Mouse (Mus musculus) inflammation-experienced regulatory T-cells, adult 6 months (primary cell): ENCODE results near the gene Lpar5. TPM values are rescaled to one million over a fixed set of nuclear protein-coding genes. Genes with fewer than 3 reads are reported as not detected.

Source experiments
- ATAC-seq: one replicate; pipeline ENCODE4 v1.8.0; 2017
- polyA plus RNA-seq, 3 experiments: library from polyadenylated mRNA; unstranded; fragments of 100-300 nt; shearing (Covaris generic); gene quantifications; one replicate each; pipeline ENCODE4 v1.2.1; 2017

Gene Lpar5
- polyA plus RNA-seq, 3 experiments from 2014 or later = 10.4 to 19.3 (median 12.1) TPM

DNA sequence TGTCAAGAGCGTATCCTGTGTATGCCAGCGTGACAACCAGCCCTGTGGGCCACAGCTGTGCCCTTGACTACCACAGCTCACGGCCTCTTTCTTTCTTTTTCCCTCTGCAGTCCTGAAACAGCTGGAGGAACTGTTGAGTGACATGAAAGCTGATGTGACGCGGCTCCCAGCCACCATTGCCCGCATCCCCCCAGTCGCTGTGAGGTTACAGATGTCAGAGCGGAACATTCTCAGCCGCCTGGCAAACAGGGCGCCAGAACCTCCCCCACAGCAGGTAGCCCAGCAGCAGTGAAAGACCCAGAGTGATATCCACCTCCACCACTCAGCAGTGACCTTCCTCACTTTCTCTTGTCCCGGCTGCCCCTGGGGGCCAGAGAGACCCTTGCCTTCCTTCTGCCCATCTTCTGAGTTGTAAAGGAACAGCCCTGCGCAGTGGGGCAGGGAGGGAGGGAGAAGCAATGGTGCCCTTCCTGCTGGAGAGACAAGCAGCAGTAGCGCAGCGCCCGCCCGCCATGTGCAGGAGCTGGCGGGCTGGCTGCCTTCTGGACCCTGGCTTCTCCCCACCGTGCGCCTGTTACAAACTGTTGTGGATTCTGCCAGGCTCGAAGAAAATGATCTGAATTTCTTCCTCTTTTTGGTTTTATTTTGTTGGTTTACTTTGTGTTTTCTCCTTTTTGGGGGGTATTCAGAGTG, 62.1 kb downstream of the Lpar5 start:
- ATAC-seq = no peak

DNA sequence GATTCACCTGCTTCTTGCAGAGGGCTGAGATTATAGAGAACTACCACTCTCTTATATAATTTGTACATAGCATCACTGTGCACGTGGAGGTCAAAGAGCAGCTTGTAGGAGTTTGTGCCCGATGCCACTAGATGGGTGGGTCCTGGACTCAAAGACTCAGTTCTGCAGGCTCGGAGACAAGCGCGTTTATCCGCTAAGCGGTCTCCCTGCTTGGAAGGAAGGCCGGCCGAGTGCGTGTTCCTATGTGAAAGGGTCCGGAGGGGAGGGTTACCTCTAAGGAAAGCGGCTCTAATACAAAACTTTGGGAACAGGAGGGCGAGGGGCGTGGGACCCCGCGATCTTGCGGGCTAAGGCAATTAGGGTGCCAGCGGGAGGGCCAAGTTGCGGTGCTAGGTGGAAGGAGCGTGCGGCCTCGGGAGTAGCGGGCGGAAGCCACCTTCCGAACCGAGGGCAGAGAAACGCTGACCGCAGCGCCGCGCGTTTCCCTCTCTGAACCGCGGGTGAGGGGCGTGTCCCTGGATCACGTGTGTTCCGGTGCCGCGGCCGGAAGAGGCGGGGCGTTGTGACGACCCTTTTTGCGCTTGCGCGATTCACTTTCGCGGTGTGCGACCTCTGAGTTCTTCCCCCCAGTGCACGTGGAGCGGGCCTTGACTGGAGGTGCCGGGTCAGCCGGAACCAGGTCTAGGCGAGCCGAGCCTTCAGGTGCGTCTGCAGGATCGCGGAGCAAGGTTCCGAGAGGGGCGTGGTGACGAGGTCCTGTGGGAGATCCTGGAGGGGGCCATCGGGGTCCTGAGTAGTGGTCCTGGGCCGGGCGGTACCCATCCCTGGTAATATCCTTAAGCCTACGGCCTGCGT, 63.8 kb downstream of the Lpar5 start, which contains the start of gene Nop2:
Gene Nop2 (plus strand): TSS at position 608 of the 855 bp plus-strand sequence.
- ATAC-seq = peak; percentile 91

Other genes with a start within 250 kb of the Lpar5 start
- 10 to 100 TPM; 69.1 to 81.5 (median 73.8) TPM for gene Usp5, start 238.4 kb upstream of the Lpar5 start, polyA plus RNA-seq
- gene Cdca3, start 238.4 kb upstream of the Lpar5 start, polyA plus RNA-seq = 100 to 1,000 TPM in 1 of 3 experiments, 10 to 100 TPM in 1, 1 to 10 TPM in 1; 7.6 to 142 (median 17.9) TPM
- gene Gnb3, start 227.6 kb upstream of the Lpar5 start, polyA plus RNA-seq = under 1 TPM in 2 of 3 experiments, not detected in 1; 0.44 to 0.48 TPM
- gene P3h3, start 210.2 kb upstream of the Lpar5 start, polyA plus RNA-seq = under 1 TPM in 2 of 3 experiments, not detected in 1; 0.30 to 0.36 TPM
- under 1 TPM in 2 of 3 experiments, not detected in 1; 0.16 to 0.19 TPM for gene Gpr162, start 203.9 kb upstream of the Lpar5 start, polyA plus RNA-seq
- gene Cd4, start 179.7 kb upstream of the Lpar5 start, polyA plus RNA-seq = 100 to 1,000 TPM; 319 to 446 (median 407) TPM
- 10 to 100 TPM; 30.8 to 40.1 (median 38.3) TPM for gene Lag3, start 156.2 kb upstream of the Lpar5 start, polyA plus RNA-seq
- 10 to 100 TPM in 2 of 3 experiments, 1 to 10 TPM in 1; 9.5 to 15.5 (median 12.1) TPM for gene Ptms, start 147.8 kb upstream of the Lpar5 start, polyA plus RNA-seq
- 10 to 100 TPM; 35.6 to 70.5 (median 42.2) TPM for gene Mlf2, start 136.5 kb upstream of the Lpar5 start, polyA plus RNA-seq
- 10 to 100 TPM; 36.7 to 65.7 (median 62.6) TPM for gene Cops7a, start 102.4 kb upstream of the Lpar5 start, polyA plus RNA-seq
- gene Pianp, start 71.2 kb upstream of the Lpar5 start, polyA plus RNA-seq = under 1 TPM in 2 of 3 experiments, not detected in 1; 0.46 to 0.48 TPM
- gene Zfp384, start 58.8 kb upstream of the Lpar5 start, polyA plus RNA-seq = 1 to 10 TPM; 4.0 to 7.5 (median 4.0) TPM
- gene Ing4, start 28.2 kb upstream of the Lpar5 start, polyA plus RNA-seq = 10 to 100 TPM; 39.9 to 61.7 (median 46.2) TPM
- gene Acrbp, start 18.2 kb upstream of the Lpar5 start, polyA plus RNA-seq = 10 to 100 TPM in 2 of 3 experiments, 1 to 10 TPM in 1; 5.6 to 23.2 (median 17.7) TPM
- gene Chd4, start 28.1 kb downstream of the Lpar5 start, polyA plus RNA-seq = 10 to 100 TPM; 47.0 to 76.3 (median 61.6) TPM
- gene Nop2, start 64.0 kb downstream of the Lpar5 start, polyA plus RNA-seq = 10 to 100 TPM; 32.7 to 50.7 (median 48.1) TPM
- 10 to 100 TPM in 1 of 3 experiments, 1 to 10 TPM in 2; 6.9 to 12.4 (median 9.8) TPM for gene Iffo1, start 77.3 kb downstream of the Lpar5 start, polyA plus RNA-seq
- 100 to 1,000 TPM; 217 to 463 (median 365) TPM for gene Gapdh, start 98.5 kb downstream of the Lpar5 start, polyA plus RNA-seq
- 10 to 100 TPM; 25.4 to 88.8 (median 51.2) TPM for gene Ncapd2, start 123.8 kb downstream of the Lpar5 start, polyA plus RNA-seq
- 100 to 1,000 TPM in 1 of 3 experiments, 10 to 100 TPM in 2; 65.3 to 102 (median 74.3) TPM for gene Mrpl51, start 123.9 kb downstream of the Lpar5 start, polyA plus RNA-seq
- 10 to 100 TPM in 2 of 3 experiments, 1 to 10 TPM in 1; 9.8 to 20.8 (median 18.2) TPM for gene Vamp1, start 147.6 kb downstream of the Lpar5 start, polyA plus RNA-seq
- gene Tapbpl, start 163.9 kb downstream of the Lpar5 start, polyA plus RNA-seq = 10 to 100 TPM; 79.6 to 89.3 (median 88.6) TPM
- gene Cd27, start 169.1 kb downstream of the Lpar5 start, polyA plus RNA-seq = 100 to 1,000 TPM; 258 to 621 (median 560) TPM
- 1 to 10 TPM in 2 of 3 experiments, under 1 TPM in 1; 0.70 to 2.7 (median 2.6) TPM for gene Tuba3a, start 218.1 kb downstream of the Lpar5 start, polyA plus RNA-seq
- gene Ltbr, start 246.0 kb downstream of the Lpar5 start, polyA plus RNA-seq = under 1 TPM in 2 of 3 experiments, not detected in 1; 0.21 to 0.23 TPM